Mouse (Mus musculus) frontal cortex, postnatal 25 days (tissue): ENCODE measurements around the gene Gng10.

Source experiments
- DNase-seq, 2 experiments: peaks; one replicate each; pipeline ENCODE4 v3.0.0; 2022; ENCODE audit warnings: low spot score in 2 of 2

Gene Gng10

GRCm38 (mm10) chr4:59015181-59015580 lies 19.7 kb upstream of the Gng10 start:
- no peak for DNase-seq

GRCm38 (mm10) chr4:59016922-59017321 lies 18.0 kb upstream of the Gng10 start:
- no peak for DNase-seq

GRCm38 (mm10) chr4:59034325-59034917 lies 467 bp upstream of the Gng10 start:
- DNase-seq: no peak

- no peak for DNase-seq
These were observed 980 bp downstream of the Gng10 start for GRCm38 (mm10) chr4:59035786-59036350.

GRCm38 (mm10) chr4:59036490-59037127 lies 1.7 kb downstream of the Gng10 start:
- DNase-seq: peak; percentile 60 to 69

GRCm38 (mm10) chr4:59037525-59037924 lies 2.6 kb downstream of the Gng10 start:
- DNase-seq: no peak

GRCm38 (mm10) chr4:59040397-59041287 lies 5.8 kb downstream of the Gng10 start:
- no peak for DNase-seq

GRCm38 (mm10) chr4:59043074-59043473 lies 8.2 kb downstream of the Gng10 start:
- DNase-seq: no peak

GRCm38 (mm10) chr4:59043891-59044290 lies 9.0 kb downstream of the Gng10 start:
- no peak for DNase-seq

- DNase-seq: no peak
These were observed 12.3 kb downstream of the Gng10 start for GRCm38 (mm10) chr4:59047222-59047621.

- no peak for DNase-seq
These were observed 16.2 kb downstream of the Gng10 start for GRCm38 (mm10) chr4:59051081-59051480.

GRCm38 (mm10) chr4:59057929-59058328 lies 23.0 kb downstream of the Gng10 start:
- no peak for DNase-seq

- DNase-seq: no peak
These were observed 27.6 kb downstream of the Gng10 start for GRCm38 (mm10) chr4:59062526-59062925.

- no peak for DNase-seq
These were observed 34.4 kb downstream of the Gng10 start for GRCm38 (mm10) chr4:59069276-59069675.

GRCm38 (mm10) chr4:59083430-59083829 lies 48.5 kb downstream of the Gng10 start:
- no peak for DNase-seq

GRCm38 (mm10) chr4:59089391-59089790 lies 54.5 kb downstream of the Gng10 start:
- no peak for DNase-seq
